11 mouse cellular contexts compared by ENCODE assay signal in the genomic region with DNA sequence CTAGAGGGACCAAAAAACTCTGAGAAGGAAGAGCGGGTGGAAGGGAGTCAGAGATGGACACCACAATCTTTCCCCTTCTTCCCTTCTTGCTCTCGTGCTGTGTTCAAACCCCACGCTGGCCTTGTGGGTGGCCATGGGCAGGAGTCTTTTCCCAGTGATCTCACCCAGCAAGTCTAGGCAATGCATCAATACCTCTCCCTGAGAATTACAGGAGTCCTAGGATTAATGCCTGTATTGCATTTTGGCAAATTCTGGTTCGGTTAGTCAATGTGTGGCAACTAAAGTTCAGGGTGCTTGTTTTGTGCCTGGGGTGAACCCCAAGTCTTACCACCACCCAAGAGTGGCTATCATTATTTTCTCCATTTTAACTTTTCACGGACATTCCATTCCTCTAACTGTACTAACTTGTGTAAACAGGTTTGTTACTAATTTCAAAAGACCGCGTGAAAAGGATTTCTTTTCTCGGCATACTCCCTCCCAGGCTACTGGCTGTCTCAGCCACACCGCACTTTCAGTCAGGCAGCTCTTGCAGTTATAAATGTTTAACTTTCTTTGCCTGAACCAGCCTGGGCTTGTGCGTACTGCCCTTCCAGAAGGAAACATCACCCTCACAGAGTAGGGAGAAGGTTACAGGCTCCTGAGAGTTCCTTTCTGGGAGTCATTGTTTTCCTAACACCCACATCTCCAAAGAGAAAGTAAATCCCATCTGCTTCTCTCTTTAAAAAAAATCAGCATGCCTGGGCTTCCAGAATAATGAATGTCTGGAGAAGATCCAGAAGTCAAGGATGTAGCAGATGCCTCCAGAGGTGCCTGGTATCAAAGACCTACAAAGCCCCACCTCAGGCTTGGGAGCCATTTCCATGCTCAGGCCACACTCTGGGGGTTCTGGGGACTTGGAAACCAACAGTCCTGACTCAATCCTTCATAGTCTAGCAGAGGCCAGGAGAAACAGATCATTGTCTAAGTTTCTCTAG. TPM values are rescaled to one million over a fixed set of nuclear protein-coding genes. Genes with fewer than 3 reads are reported as not detected.
DNase-seq lines count a peak whose midpoint lies in the region; ATAC-seq lines count a peak whose summit lies in the region.
"Had no signal": no experiment of that assay in that cellular context is flagged by ENCODE, and none has a peak within 500 bp of the region (broad histone marks: within the 10 kb centered on the region; RNA-seq: fewer than 3 reads in every experiment).

No protein-coding gene starts in this region.

- H3K9me3 ChIP-seq in heart, embryonic 12.5 days (replicated peaks) = no peaks in the 10 kb centered on the region
- H3K9me3 ChIP-seq in hindbrain, embryonic 14.5 days (ENCODE audit: control insufficient read depth, low read length) = no peaks in the 10 kb centered on the region
- no peaks in the 10 kb centered on the region for H3K9me3 ChIP-seq in forebrain, embryonic 10.5 days

- no peaks in the 10 kb centered on the region for H3K36me3 ChIP-seq in heart, embryonic 12.5 days
- H3K36me3 ChIP-seq in hindbrain, embryonic 14.5 days (replicated peaks; ENCODE audit: control insufficient read depth, insufficient read depth) = no peaks in the 10 kb centered on the region
- no peaks in the 10 kb centered on the region for H3K36me3 ChIP-seq in forebrain, embryonic 10.5 days (replicated peaks)

- peak; percentile 28 for DNase-seq in heart, adult 8-10 months (ENCODE audit: low spot score)
- peak; percentile 44 for DNase-seq in NIH3T3 (ENCODE audit: low read depth)
- peak; percentile 89 for DNase-seq in gonadal fat pad, adult 2 months (ENCODE audit: low read depth)
- DNase-seq in kidney, postnatal 10 days = peak; percentile 63
- DNase-seq in hindbrain, embryonic 14.5 days (ENCODE audit: low spot score) = no peak
- DNase-seq in left cerebral cortex, adult 18-20 months (ENCODE audit: low spot score in 2 of 2) = no peak
- no peak for DNase-seq in forebrain, embryonic 10.5 days (ENCODE audit: extremely low spot score, low spot score)
- DNase-seq: cerebellum, postnatal 25 days; lung, postnatal 10 days had no signal

- H3K9ac ChIP-seq in heart, embryonic 12.5 days = no peak overlapping the region
- no peak overlapping the region for H3K9ac ChIP-seq in hindbrain, embryonic 14.5 days

- no peak overlapping the region for H3K4me2 ChIP-seq in heart, embryonic 12.5 days
- no peak overlapping the region for H3K4me2 ChIP-seq in hindbrain, embryonic 14.5 days (replicated peaks)

- no peak overlapping the region for H3K4me3 ChIP-seq in heart, embryonic 12.5 days
- H3K4me3 ChIP-seq in hindbrain, embryonic 14.5 days (replicated peaks; ENCODE audit: low read length) = no peak overlapping the region
- no peak overlapping the region for H3K4me3 ChIP-seq in forebrain, embryonic 10.5 days

- peaks cover 6% of the 10 kb centered on the region; the same call in 1 of the 2 replicates for H3K4me1 ChIP-seq in heart, embryonic 12.5 days (replicated peaks)
- H3K4me1 ChIP-seq in hindbrain, embryonic 14.5 days (replicated peaks; ENCODE audit: control insufficient read depth, insufficient read depth, low read length) = no peaks in the 10 kb centered on the region
- no peaks in the 10 kb centered on the region for H3K4me1 ChIP-seq in forebrain, embryonic 10.5 days

- ATAC-seq in heart, embryonic 12.5 days (ENCODE audit: insufficient number of reproducible peaks, low FRiP score) = no peak; the same call in 1 of the 2 replicates
- no peak for ATAC-seq in hindbrain, embryonic 14.5 days (ENCODE audit: low FRiP score)

- WGBS in heart, embryonic 12.5 days = 75% methylated on average over 10 of the region's 10 CpGs
- 83% methylated on average over 10 of the region's 10 CpGs for WGBS in hindbrain, embryonic 14.5 days
- 78% methylated on average over 10 of the region's 10 CpGs for WGBS in forebrain, embryonic 10.5 days

- H3K27ac ChIP-seq in heart, embryonic 12.5 days (ENCODE audit: poor library complexity, severe bottlenecking) = no peak overlapping the region
- no peak overlapping the region for H3K27ac ChIP-seq in hindbrain, embryonic 14.5 days
- H3K27ac ChIP-seq in forebrain, embryonic 10.5 days = no peak overlapping the region

- H3K27me3 ChIP-seq in heart, embryonic 12.5 days (replicated peaks) = no peaks in the 10 kb centered on the region
- no peaks in the 10 kb centered on the region for H3K27me3 ChIP-seq in hindbrain, embryonic 14.5 days (ENCODE audit: control insufficient read depth, insufficient read depth, low read length)
- no peaks in the 10 kb centered on the region for H3K27me3 ChIP-seq in forebrain, embryonic 10.5 days (ENCODE audit: poor library complexity, severe bottlenecking)

RNA-seq across cellular contexts. Expression of a gene that starts 15.1 kb away (rescaled TPM):
- 10 to 100 TPM in 1 of 4 experiments, 1 to 10 TPM in 3; 4.1 to 11.5 (median 5.2) TPM for total RNA-seq in heart, adult 8-10 months (2022)
- 2.7 and 3.1 TPM in 2 replicates for polyA plus RNA-seq in heart, embryonic 12.5 days (2016; fragmentation: Nextera tagmentation; extraction: Ambion mirVana)
- polyA plus RNA-seq in gonadal fat pad, adult 2 months (2012; rRNA removed) = 4.2 and 5.4 TPM in 2 replicates
- polyA plus RNA-seq in hindbrain, embryonic 14.5 days (2014; fragmentation: Nextera tagmentation; extraction: Ambion mirVana) = 1.6 and 2.2 TPM in 2 replicates
- total RNA-seq in left cerebral cortex, adult 18-20 months (2021) = 1 to 10 TPM; 3.8 TPM
- polyA plus RNA-seq in forebrain, embryonic 10.5 days (2016; fragmentation: Nextera tagmentation; extraction: Ambion mirVana) = 0.17 and 0.28 TPM in 2 replicates
- total RNA-seq: hematopoietic stem cell, adult 5-6 weeks had no signal

RNA-seq across cellular contexts. Expression of a gene that starts 43.3 kb away (rescaled TPM):
- total RNA-seq in heart, adult 8-10 months (2022) = 10 to 100 TPM; 50.2 to 70.9 (median 65.9) TPM
- 60.6 and 61.8 TPM in 2 replicates for polyA plus RNA-seq in heart, embryonic 12.5 days (2016; fragmentation: Nextera tagmentation; extraction: Ambion mirVana)
- polyA plus RNA-seq in gonadal fat pad, adult 2 months (2012; rRNA removed) = 56.1 and 57.0 TPM in 2 replicates
- 16.8 and 20.6 TPM in 2 replicates for polyA plus RNA-seq in hindbrain, embryonic 14.5 days (2014; fragmentation: Nextera tagmentation; extraction: Ambion mirVana)
- total RNA-seq in left cerebral cortex, adult 18-20 months (2021) = 10 to 100 TPM; 34.6 to 34.8 TPM
- polyA plus RNA-seq in forebrain, embryonic 10.5 days (2016; fragmentation: Nextera tagmentation; extraction: Ambion mirVana) = 19.3 and 19.5 TPM in 2 replicates

Comparison
In these comparisons a context has a peak if more than half of its experiments do, and no peak if none do; other contexts are left out.
1. DNase-seq: peak in heart, adult 8-10 months (single experiment), NIH3T3 (single experiment), gonadal fat pad, adult 2 months (single experiment) and kidney, postnatal 10 days (single experiment); none in hindbrain, embryonic 14.5 days (single experiment), left cerebral cortex, adult 18-20 months (0 of 2) and forebrain, embryonic 10.5 days (single experiment).